Mouse (Mus musculus) liver, embryonic 12.5 days (tissue): ENCODE data around the gene Psat1. TPM values are rescaled to one million over a fixed set of nuclear protein-coding genes. Genes with fewer than 3 reads are reported as not detected.

ENCODE experiments used
- ATAC-seq: fragments of 200-750 bp; cut with Nextera tagmentation; 2 replicates; pipeline ENCODE4 v1.8.0; 2017; ENCODE audit warnings: moderate number of reproducible peaks, mild to moderate bottlenecking, moderate library complexity
- H3K27ac ChIP-seq: fragments of 300-500 bp; sonication (generic); 2 replicates; pipeline ENCODE4 v1.5.1; 2016; ENCODE audit warnings: mild to moderate bottlenecking
- H3K27me3 ChIP-seq: fragments of 300-500 bp; sonication (generic); replicated peaks from 2 replicates; pipeline ENCODE4 v1.6.1; 2016; ENCODE audit warnings: mild to moderate bottlenecking, moderate library complexity
- H3K36me3 ChIP-seq: fragments of 300-500 bp; sonication (generic); 2 replicates; pipeline ENCODE4 v1.6.1; 2016; ENCODE audit warnings: mild to moderate bottlenecking, moderate library complexity
- H3K4me1 ChIP-seq: fragments of 300-500 bp; sonication (generic); 2 replicates; pipeline ENCODE4 v1.6.1; 2016
- H3K4me2 ChIP-seq: fragments of 300-500 bp; sonication (generic); 2 replicates; pipeline ENCODE4 v1.6.1; 2016; ENCODE audit warnings: mild to moderate bottlenecking, moderate library complexity
- H3K4me3 ChIP-seq: fragments of 300-500 bp; sonication (generic); 2 replicates; pipeline ENCODE4 v1.5.1; 2016; ENCODE audit warnings: mild to moderate bottlenecking, moderate library complexity
- H3K9ac ChIP-seq: fragments of 300-500 bp; sonication (generic); 2 replicates; pipeline ENCODE4 v1.6.1; 2016; ENCODE audit warnings: mild to moderate bottlenecking, moderate library complexity
- H3K9me3 ChIP-seq: fragments of 300-500 bp; sonication (generic); replicated peaks from 2 replicates; pipeline ENCODE4 v1.6.1; 2016; ENCODE audit warnings: mild to moderate bottlenecking, moderate library complexity
- WGBS: fragments of 180-500 bp; shearing (Covaris S2); methylation state at CpG from one replicate; pipeline ENCODE4 v1.1.7; 2016; ENCODE audit not compliant: insufficient replicate concordance; 5-methylcytosine and 5-hydroxymethylcytosine counted together
- polyA plus RNA-seq: library from polyadenylated mRNA; unstranded; fragments of >200 nt; fragmentation: Nextera tagmentation; extraction: Ambion mirVana; gene quantifications from 2 replicates; pipeline ENCODE4 v1.2.1, GENCODE M21; 2016

Psat1 gene
- polyA plus RNA-seq, 1 experiment from 2014 or later, result 191 TPM

- ATAC-seq, result peak; percentile 80
- H3K4me2 ChIP-seq, result peak overlapping the region; percentile 51
- H3K36me3 ChIP-seq, result no peaks in the 10 kb centered on the region
- peak overlapping the region; percentile 41 for H3K4me3 ChIP-seq
- H3K4me1 ChIP-seq, result no peaks in the 10 kb centered on the region; the same call in 1 of the 2 replicates
- no peaks in the 10 kb centered on the region for H3K27me3 ChIP-seq
- no peaks in the 10 kb centered on the region for H3K9me3 ChIP-seq
- no peak overlapping the region for H3K27ac ChIP-seq
- peak overlapping the region; percentile 41; the same call in 1 of the 2 replicates for H3K9ac ChIP-seq
- 55% methylated on average over 11 of the region's 11 CpGs for WGBS
Observed at GRCm38 (mm10) chr19:15882705-15883426, 64.3 kb downstream of the Psat1 start.

- H3K9me3 ChIP-seq, result no peaks in the 10 kb centered on the region
- H3K9ac ChIP-seq, result no peak overlapping the region
Observed at GRCm38 (mm10) chr19:15880731-15881130, 66.4 kb downstream of the Psat1 start.

GRCm38 (mm10) chr19:15879271-15879670, 67.9 kb downstream of the Psat1 start:
- Histone ChIP-seq H3K4me1 (no peaks in the 10 kb centered on the region; the same call in 1 of the 2 replicates), H3K27ac (no peak overlapping the region), H3K4me3 (no peak overlapping the region), H3K9ac (no peak overlapping the region), H3K9me3 (no peaks in the 10 kb centered on the region), H3K4me2 (no peak overlapping the region), H3K27me3 (no peaks in the 10 kb centered on the region), H3K36me3 (no peaks in the 10 kb centered on the region)
- 78% methylated on average over 5 of the region's 5 CpGs for WGBS
- no peak for ATAC-seq

More at GRCm38 (mm10) chr19:15880731-15881130, 66.4 kb downstream of the Psat1 start:
- H3K27ac ChIP-seq, result no peak overlapping the region
- no peak overlapping the region for H3K4me3 ChIP-seq
- 76% methylated on average over 8 of the region's 8 CpGs for WGBS
- H3K36me3 ChIP-seq, result no peaks in the 10 kb centered on the region
- no peak for ATAC-seq
- no peaks in the 10 kb centered on the region for H3K27me3 ChIP-seq
- H3K4me1 ChIP-seq, result no peaks in the 10 kb centered on the region; the same call in 1 of the 2 replicates
- no peak overlapping the region for H3K4me2 ChIP-seq

- Histone ChIP-seq H3K27me3 (no peaks in the 10 kb centered on the region), H3K9me3 (no peaks in the 10 kb centered on the region), H3K9ac (no peak overlapping the region), H3K4me1 (no peaks in the 10 kb centered on the region), H3K36me3 (no peaks in the 10 kb centered on the region), H3K4me3 (no peak overlapping the region), H3K4me2 (no peak overlapping the region), H3K27ac (no peak overlapping the region)
- ATAC-seq, result no peak
- 27% methylated on average over 7 of the region's 7 CpGs for WGBS
Observed at GRCm38 (mm10) chr19:15868865-15869698, 78.1 kb downstream of the Psat1 start.

GRCm38 (mm10) chr19:15866851-15867250, 80.3 kb downstream of the Psat1 start:
- WGBS, result 65% methylated on average over 4 of the region's 4 CpGs
- Histone ChIP-seq H3K9ac (no peak overlapping the region), H3K9me3 (no peaks in the 10 kb centered on the region), H3K36me3 (no peaks in the 10 kb centered on the region), H3K27ac (no peak overlapping the region), H3K4me3 (no peak overlapping the region), H3K4me1 (no peaks in the 10 kb centered on the region), H3K4me2 (no peak overlapping the region), H3K27me3 (no peaks in the 10 kb centered on the region)
- no peak for ATAC-seq

- Histone ChIP-seq H3K4me2 (no peak overlapping the region), H3K9me3 (no peaks in the 10 kb centered on the region), H3K4me1 (no peaks in the 10 kb centered on the region), H3K4me3 (no peak overlapping the region), H3K9ac (no peak overlapping the region), H3K27me3 (no peaks in the 10 kb centered on the region), H3K36me3 (no peaks in the 10 kb centered on the region), H3K27ac (no peak overlapping the region)
- 79% methylated on average over 1 of the region's 1 CpGs for WGBS
- no peak for ATAC-seq
Observed at GRCm38 (mm10) chr19:15866126-15866525, 81.0 kb downstream of the Psat1 start.

- H3K4me2 ChIP-seq, result no peak overlapping the region
- no peaks in the 10 kb centered on the region for H3K4me1 ChIP-seq
- H3K4me3 ChIP-seq, result no peak overlapping the region
- H3K27me3 ChIP-seq, result no peaks in the 10 kb centered on the region
- no peaks in the 10 kb centered on the region for H3K9me3 ChIP-seq
- H3K36me3 ChIP-seq, result no peaks in the 10 kb centered on the region
- no peak overlapping the region for H3K9ac ChIP-seq
- no peak for ATAC-seq
- no peak overlapping the region for H3K27ac ChIP-seq
Observed at GRCm38 (mm10) chr19:15865431-15865830, 81.7 kb downstream of the Psat1 start.

- Histone ChIP-seq H3K36me3 (no peaks in the 10 kb centered on the region), H3K4me3 (no peak overlapping the region), H3K9me3 (no peaks in the 10 kb centered on the region), H3K4me1 (no peaks in the 10 kb centered on the region), H3K4me2 (no peak overlapping the region), H3K27me3 (no peaks in the 10 kb centered on the region), H3K9ac (no peak overlapping the region), H3K27ac (no peak overlapping the region)
- WGBS, result 79% methylated on average over 2 of the region's 2 CpGs
- ATAC-seq, result no peak
Observed at GRCm38 (mm10) chr19:15864129-15864528, 83.0 kb downstream of the Psat1 start.

- no peak overlapping the region for H3K9ac ChIP-seq
- no peak overlapping the region for H3K4me2 ChIP-seq
- WGBS, result 63% methylated on average over 5 of the region's 5 CpGs
- H3K4me1 ChIP-seq, result no peaks in the 10 kb centered on the region
- no peak overlapping the region for H3K27ac ChIP-seq
- no peaks in the 10 kb centered on the region for H3K27me3 ChIP-seq
- H3K9me3 ChIP-seq, result no peaks in the 10 kb centered on the region
- H3K4me3 ChIP-seq, result no peak overlapping the region
- ATAC-seq, result no peak
- H3K36me3 ChIP-seq, result no peaks in the 10 kb centered on the region
Observed at GRCm38 (mm10) chr19:15855379-15855778, 91.8 kb downstream of the Psat1 start.

Other genes starting within 250 kb of the Psat1 start
- 17.6 and 18.3 TPM in 2 replicates for gene Cep78, start 37.7 kb upstream of the Psat1 start, polyA plus RNA-seq
- gene Gnaq, start 185.5 kb upstream of the Psat1 start, polyA plus RNA-seq, result 5.6 and 5.8 TPM in 2 replicates